Mouse (Mus musculus): ENCODE measurements around the gene Unc13a. TPM values are rescaled to one million over a fixed set of nuclear protein-coding genes. Genes with fewer than 3 reads are reported as not detected.
A peak's percentile ranks its signal among the peaks of the same experiment; 100 is the strongest.

Gene Unc13a
- polyA plus RNA-seq, 1 experiment from 2014 or later = 0.89 TPM

DNA sequence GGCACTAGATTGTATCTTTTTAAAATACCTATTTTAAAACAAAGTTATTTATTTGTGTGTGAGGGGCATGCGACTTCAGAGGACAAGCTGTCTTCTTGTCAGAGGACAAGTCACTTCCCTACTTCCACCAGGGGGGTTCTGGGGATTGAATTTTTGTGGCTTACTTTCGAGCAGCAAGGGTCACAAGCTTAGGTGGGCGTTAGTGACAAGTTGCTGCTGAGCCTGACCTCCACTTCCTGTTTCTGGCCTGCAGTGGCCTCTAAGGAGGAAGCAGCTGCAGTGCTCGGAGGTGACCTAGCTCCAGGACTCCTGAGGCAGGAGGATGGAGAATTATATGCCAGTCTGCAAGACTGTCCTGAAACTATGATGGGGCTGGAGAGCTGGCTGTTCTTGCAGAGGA, 58.1 kb downstream of the Unc13a start:
- peaks cover 8 to 10% of the 10 kb centered on the region in 2 experiments for H3K4me1 ChIP-seq (ENCODE audit: control insufficient read depth in 2 of 2, insufficient read depth in 2 of 2, low read length in 2 of 2)
- H3K4me3 ChIP-seq (ENCODE audit: control insufficient read depth in 1 of 2, insufficient read depth in 1 of 2, low read depth in 1 of 2, low read length in 2 of 2) = no peak overlapping the region
- no peaks in the 10 kb centered on the region for H3K9me3 ChIP-seq (ENCODE audit: control insufficient read depth, low read length)
- no peak overlapping the region for H3K27ac ChIP-seq (replicated peaks in 1 of 2; ENCODE audit: control insufficient read depth in 1 of 2, insufficient read depth in 1 of 2, low read depth in 2 of 2, low read length in 2 of 2)
- H3K4me2 ChIP-seq (ENCODE audit: low read length) = no peak overlapping the region
- no peak for ATAC-seq (ENCODE audit: insufficient number of reproducible peaks, insufficient read depth, low FRiP score, low read depth)
- peaks cover 57% of the 10 kb centered on the region for H3K36me3 ChIP-seq (ENCODE audit: control insufficient read depth, insufficient read depth, low read length)
- no peaks in the 10 kb centered on the region for H3K27me3 ChIP-seq (ENCODE audit: control insufficient read depth, insufficient read depth, low read length)
- no peak overlapping the region for H3K9ac ChIP-seq (ENCODE audit: low read length)
- WGBS = 54% methylated on average over 4 of the region's 4 CpGs

DNA sequence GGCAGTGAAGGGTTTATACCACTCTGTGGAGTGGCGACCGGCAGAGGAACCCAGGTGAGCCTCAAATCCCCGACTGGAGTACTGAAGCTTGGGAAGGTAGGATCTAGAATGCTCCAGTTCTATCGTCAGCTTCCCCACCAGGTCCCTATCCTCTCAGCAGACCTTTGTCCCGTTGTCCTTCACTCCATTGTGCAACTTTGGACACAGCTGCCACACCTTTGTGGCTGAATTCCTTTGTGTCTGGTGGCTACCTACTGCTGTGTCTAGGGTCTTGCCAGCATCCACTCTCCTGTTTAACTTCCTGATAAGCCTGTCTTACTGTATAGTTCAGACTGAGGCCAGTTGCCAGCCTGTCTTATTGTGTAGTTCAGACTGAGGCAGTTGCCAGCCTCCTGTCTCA, 59.4 kb downstream of the Unc13a start:
- Histone ChIP-seq H3K27ac (replicated peaks in 1 of 2; ENCODE audit: control insufficient read depth in 1 of 2, insufficient read depth in 1 of 2, low read depth in 2 of 2, low read length in 2 of 2) (no peak overlapping the region), H3K9me3 (ENCODE audit: control insufficient read depth, low read length) (no peaks in the 10 kb centered on the region), H3K4me2 (ENCODE audit: low read length) (peak overlapping the region; percentile 70), H3K36me3 (ENCODE audit: control insufficient read depth, insufficient read depth, low read length) (peaks cover 44% of the 10 kb centered on the region), H3K9ac (ENCODE audit: low read length) (peak overlapping the region; percentile 86), H3K4me3 (ENCODE audit: control insufficient read depth in 1 of 2, insufficient read depth in 1 of 2, low read depth in 1 of 2, low read length in 2 of 2) (peak overlapping the region; percentile 77 to 79), H3K4me1 (ENCODE audit: control insufficient read depth in 2 of 2, insufficient read depth in 2 of 2, low read length in 2 of 2) (peaks cover 8 to 10% of the 10 kb centered on the region in 2 experiments), H3K27me3 (ENCODE audit: control insufficient read depth, insufficient read depth, low read length) (no peaks in the 10 kb centered on the region)
- ATAC-seq (ENCODE audit: insufficient number of reproducible peaks, insufficient read depth, low FRiP score, low read depth) = no peak
- WGBS = 35% methylated on average over 5 of the region's 5 CpGs

DNA sequence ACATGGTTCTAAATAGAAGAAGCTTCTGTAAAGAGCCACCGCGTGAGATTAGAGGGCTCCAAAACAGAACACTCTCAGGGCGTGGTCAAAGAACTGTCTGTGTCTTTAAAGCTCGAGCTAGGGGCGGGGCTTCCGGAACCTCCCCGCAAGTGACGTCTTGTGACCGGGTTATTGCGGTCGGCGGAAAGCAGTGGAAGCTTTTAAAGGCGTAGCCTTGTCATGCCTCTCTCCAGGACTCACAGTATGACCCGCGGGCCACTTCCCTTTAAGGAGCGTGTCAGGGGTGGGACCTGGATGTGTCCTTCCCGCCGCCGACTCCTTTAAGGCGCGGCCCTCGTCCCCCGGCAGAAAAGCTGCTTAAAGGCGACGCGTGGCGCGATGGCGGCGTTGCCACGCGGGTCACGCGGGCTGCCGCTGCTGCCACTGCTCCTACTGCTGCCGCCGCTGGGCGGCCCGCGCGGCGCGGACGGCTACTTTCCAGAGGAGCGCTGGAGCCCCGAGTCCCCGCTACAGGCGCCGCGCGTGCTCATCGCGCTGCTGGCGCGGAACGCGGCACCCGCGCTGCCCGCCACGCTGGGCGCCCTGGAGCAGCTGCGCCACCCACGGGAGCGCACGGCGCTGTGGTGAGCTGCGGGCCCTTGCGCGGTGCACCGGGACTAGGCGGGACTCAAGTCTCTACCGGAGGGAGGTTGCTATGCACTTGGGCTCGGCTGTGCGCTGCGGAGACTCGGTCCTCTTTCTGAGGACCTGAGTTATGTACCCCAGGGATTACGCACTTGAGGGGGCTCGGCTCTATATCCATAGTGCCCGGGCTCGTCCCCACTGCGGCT, 60.5 kb downstream of the Unc13a start, which contains the start of gene Colgalt1:
Colgalt1 (plus strand) TSS at position 177 of the 830 bp plus-strand sequence.
- Histone ChIP-seq H3K36me3 (ENCODE audit: control insufficient read depth, insufficient read depth, low read length) (peaks cover 33% of the 10 kb centered on the region), H3K9me3 (ENCODE audit: control insufficient read depth, low read length) (no peaks in the 10 kb centered on the region), H3K4me2 (ENCODE audit: low read length) (peak within 1 kb of the TSS; percentile 70), H3K27ac (replicated peaks in 1 of 2; ENCODE audit: control insufficient read depth in 1 of 2, insufficient read depth in 1 of 2, low read depth in 2 of 2, low read length in 2 of 2) (peak within 1 kb of the TSS; percentile 65 to 71), H3K9ac (ENCODE audit: low read length) (peak within 1 kb of the TSS; percentile 86), H3K4me1 (ENCODE audit: control insufficient read depth in 2 of 2, insufficient read depth in 2 of 2, low read length in 2 of 2) (peaks cover 8 to 10% of the 10 kb centered on the region in 2 experiments), H3K4me3 (ENCODE audit: control insufficient read depth in 1 of 2, insufficient read depth in 1 of 2, low read depth in 1 of 2, low read length in 2 of 2) (peak within 1 kb of the TSS; percentile 77 to 79), H3K27me3 (ENCODE audit: control insufficient read depth, insufficient read depth, low read length) (no peaks in the 10 kb centered on the region)
- ATAC-seq (ENCODE audit: insufficient number of reproducible peaks, insufficient read depth, low FRiP score, low read depth) = peak; percentile 99
- WGBS = under 1% methylated on average over 79 of the region's 82 CpGs

DNA sequence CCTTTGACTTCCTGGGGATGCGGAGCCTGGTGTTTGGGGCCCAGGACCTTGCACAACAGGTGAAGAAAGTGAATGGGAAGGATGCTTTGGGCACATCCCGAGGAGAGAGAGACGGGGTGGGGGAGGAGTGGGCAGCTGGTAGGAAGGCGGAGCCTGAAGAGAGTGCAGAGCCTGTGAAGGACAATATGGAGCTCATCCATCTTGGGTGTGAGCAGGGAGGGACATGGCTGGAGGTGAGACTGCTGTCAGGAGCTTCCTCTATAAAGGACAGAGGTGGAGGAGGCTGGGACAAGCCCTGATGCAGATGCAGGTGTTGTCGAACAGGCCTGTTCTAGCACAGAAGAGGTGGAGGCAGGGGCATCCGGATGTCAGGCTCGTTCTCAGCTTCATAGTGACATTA, 67.5 kb downstream of the Unc13a start:
- 67% methylated on average over 7 of the region's 7 CpGs for WGBS
- Histone ChIP-seq H3K27me3 (ENCODE audit: control insufficient read depth, insufficient read depth, low read length) (peaks cover 35% of the 10 kb centered on the region), H3K4me3 (ENCODE audit: control insufficient read depth in 1 of 2, insufficient read depth in 1 of 2, low read depth in 1 of 2, low read length in 2 of 2) (no peak overlapping the region), H3K27ac (replicated peaks in 1 of 2; ENCODE audit: control insufficient read depth in 1 of 2, insufficient read depth in 1 of 2, low read depth in 2 of 2, low read length in 2 of 2) (no peak overlapping the region), H3K9ac (ENCODE audit: low read length) (no peak overlapping the region), H3K36me3 (ENCODE audit: control insufficient read depth, insufficient read depth, low read length) (no peaks in the 10 kb centered on the region), H3K9me3 (ENCODE audit: control insufficient read depth, low read length) (no peaks in the 10 kb centered on the region), H3K4me1 (ENCODE audit: control insufficient read depth in 2 of 2, insufficient read depth in 2 of 2, low read length in 2 of 2) (peaks cover 9 to 12% of the 10 kb centered on the region in 2 experiments; a peak in 3 of 4 replicates), H3K4me2 (ENCODE audit: low read length) (no peak overlapping the region)
- no peak for ATAC-seq (ENCODE audit: insufficient number of reproducible peaks, insufficient read depth, low FRiP score, low read depth)

DNA sequence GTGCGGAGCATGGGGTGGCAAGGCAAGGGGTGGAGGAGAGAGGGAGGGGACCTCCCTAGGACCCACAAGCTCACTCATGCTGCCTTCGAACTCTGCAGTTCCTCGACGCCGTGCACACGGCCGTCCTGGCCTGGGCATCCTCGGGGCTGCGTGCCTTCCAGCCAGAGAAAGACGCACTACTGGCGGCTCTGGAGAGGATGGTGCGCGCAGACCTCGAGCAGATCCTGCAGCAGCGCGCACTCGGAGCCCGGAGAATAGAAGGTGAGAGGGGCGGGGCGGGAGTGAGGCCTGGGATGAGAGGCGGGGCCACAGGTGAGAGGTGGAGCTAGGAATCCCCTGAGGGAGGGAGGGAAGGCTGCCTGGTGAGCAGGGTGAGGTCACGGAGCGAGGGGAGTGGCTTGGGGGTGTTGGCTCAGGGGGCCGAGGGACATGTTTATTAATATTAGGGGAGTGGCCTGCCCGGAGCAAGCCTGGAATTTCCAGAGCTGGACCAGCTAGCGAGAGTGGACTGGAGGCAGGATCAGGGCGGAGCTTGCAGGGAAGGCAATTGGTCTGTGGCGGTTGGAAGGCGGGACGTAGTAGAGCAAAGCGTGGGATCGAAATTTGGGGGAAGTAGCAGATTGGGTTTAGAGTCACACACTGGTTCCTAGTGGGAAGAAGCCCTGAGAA, 68.8 kb downstream of the Unc13a start:
- ATAC-seq (ENCODE audit: insufficient number of reproducible peaks, insufficient read depth, low FRiP score, low read depth) = peak; percentile 66
- Histone ChIP-seq H3K27ac (replicated peaks in 1 of 2; ENCODE audit: control insufficient read depth in 1 of 2, insufficient read depth in 1 of 2, low read depth in 2 of 2, low read length in 2 of 2) (no peak overlapping the region), H3K36me3 (ENCODE audit: control insufficient read depth, insufficient read depth, low read length) (no peaks in the 10 kb centered on the region), H3K27me3 (ENCODE audit: control insufficient read depth, insufficient read depth, low read length) (peaks cover 35% of the 10 kb centered on the region), H3K4me2 (ENCODE audit: low read length) (peak overlapping the region; percentile 65), H3K9me3 (ENCODE audit: control insufficient read depth, low read length) (no peaks in the 10 kb centered on the region), H3K4me1 (ENCODE audit: control insufficient read depth in 2 of 2, insufficient read depth in 2 of 2, low read length in 2 of 2) (peaks cover 9 to 12% of the 10 kb centered on the region in 2 experiments; a peak in 3 of 4 replicates), H3K4me3 (ENCODE audit: control insufficient read depth in 1 of 2, insufficient read depth in 1 of 2, low read depth in 1 of 2, low read length in 2 of 2) (peak overlapping the region; percentile 16 to 33), H3K9ac (ENCODE audit: low read length) (0 out of 2 replicates have a peak overlapping the region, but pooled peaks have one; percentile 1)
- under 1% methylated on average over 32 of the region's 32 CpGs for WGBS

DNA sequence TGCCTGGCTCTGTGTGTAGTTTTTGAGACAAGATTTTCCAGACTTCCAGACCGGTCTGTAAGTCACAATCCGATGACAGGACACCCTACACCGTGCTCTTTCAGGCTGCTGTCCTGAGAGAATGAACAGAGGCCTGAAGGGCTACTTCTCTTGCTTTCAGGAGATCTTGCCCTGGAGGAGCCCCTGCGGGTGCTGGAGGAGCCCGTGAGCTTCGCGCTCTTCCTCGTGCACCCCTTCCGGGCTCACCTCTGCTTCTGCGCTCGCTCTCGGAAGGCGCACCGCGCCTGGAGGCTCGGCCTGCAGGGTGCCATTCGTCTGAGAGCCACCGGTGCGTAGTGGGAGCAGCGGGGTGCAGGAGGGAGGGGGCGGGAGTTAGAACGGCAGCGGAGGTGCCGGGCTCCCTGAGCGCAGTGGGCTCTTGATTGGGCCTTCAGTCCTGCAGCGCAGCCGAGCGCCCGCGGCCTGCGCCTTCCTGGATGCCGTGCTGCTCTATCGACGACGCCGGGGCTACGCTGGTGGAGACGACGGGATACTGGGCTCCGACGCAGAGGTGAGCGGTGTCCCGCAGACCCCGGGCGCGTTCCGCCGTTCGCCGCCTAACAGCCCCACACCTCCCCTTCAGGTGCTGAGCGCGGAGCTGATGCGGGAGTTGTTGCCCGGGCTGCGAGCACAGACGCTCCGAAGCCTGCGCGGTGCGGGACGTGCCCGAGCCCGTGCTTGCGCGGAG, 69.5 kb downstream of the Unc13a start:
- peak; percentile 8; the same call in 1 of the 2 replicates for ATAC-seq (ENCODE audit: insufficient number of reproducible peaks, insufficient read depth, low FRiP score, low read depth)
- no peak overlapping the region for H3K27ac ChIP-seq (replicated peaks in 1 of 2; ENCODE audit: control insufficient read depth in 1 of 2, insufficient read depth in 1 of 2, low read depth in 2 of 2, low read length in 2 of 2)
- H3K4me3 ChIP-seq (ENCODE audit: control insufficient read depth in 1 of 2, insufficient read depth in 1 of 2, low read depth in 1 of 2, low read length in 2 of 2) = peak overlapping the region; percentile 16 to 33
- H3K9me3 ChIP-seq (ENCODE audit: control insufficient read depth, low read length) = no peaks in the 10 kb centered on the region
- H3K27me3 ChIP-seq (ENCODE audit: control insufficient read depth, insufficient read depth, low read length) = peaks cover 35% of the 10 kb centered on the region
- 3% methylated on average over 64 of the region's 65 CpGs for WGBS
- peak overlapping the region; percentile 65 for H3K4me2 ChIP-seq (ENCODE audit: low read length)
- 0 out of 2 replicates have a peak overlapping the region, but pooled peaks have one; percentile 1 for H3K9ac ChIP-seq (ENCODE audit: low read length)
- peaks cover 9 to 12% of the 10 kb centered on the region in 2 experiments; a peak in 3 of 4 replicates for H3K4me1 ChIP-seq (ENCODE audit: control insufficient read depth in 2 of 2, insufficient read depth in 2 of 2, low read length in 2 of 2)
- no peaks in the 10 kb centered on the region for H3K36me3 ChIP-seq (ENCODE audit: control insufficient read depth, insufficient read depth, low read length)

DNA sequence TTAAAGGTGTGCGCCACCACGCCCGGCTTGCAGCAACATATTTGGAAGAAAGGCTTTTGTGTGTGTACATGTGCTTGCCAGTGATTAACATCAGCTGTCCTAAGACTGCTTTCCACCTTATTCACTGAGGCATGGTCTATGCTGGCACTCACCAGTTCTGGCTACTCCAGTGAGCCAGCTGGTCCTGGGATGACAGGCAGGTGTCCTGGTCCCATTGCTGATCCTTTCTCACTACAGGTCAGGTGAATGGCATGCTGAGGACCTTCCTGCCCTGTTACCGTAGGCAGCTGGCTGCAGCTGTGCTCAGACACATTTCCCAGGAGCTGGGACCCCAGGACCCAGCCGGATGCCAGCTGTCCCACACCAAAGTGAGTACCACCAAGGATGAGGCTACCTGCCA, 72.7 kb downstream of the Unc13a start:
- Histone ChIP-seq H3K36me3 (ENCODE audit: control insufficient read depth, insufficient read depth, low read length) (peaks cover 11% of the 10 kb centered on the region; the same call in 1 of the 2 replicates), H3K27ac (replicated peaks in 1 of 2; ENCODE audit: control insufficient read depth in 1 of 2, insufficient read depth in 1 of 2, low read depth in 2 of 2, low read length in 2 of 2) (no peak overlapping the region), H3K4me1 (ENCODE audit: control insufficient read depth in 2 of 2, insufficient read depth in 2 of 2, low read length in 2 of 2) (peaks cover 9 to 12% of the 10 kb centered on the region in 2 experiments; a peak in 3 of 4 replicates), H3K4me3 (ENCODE audit: control insufficient read depth in 1 of 2, insufficient read depth in 1 of 2, low read depth in 1 of 2, low read length in 2 of 2) (no peak overlapping the region), H3K27me3 (ENCODE audit: control insufficient read depth, insufficient read depth, low read length) (peaks cover 32% of the 10 kb centered on the region), H3K9ac (ENCODE audit: low read length) (no peak overlapping the region), H3K4me2 (ENCODE audit: low read length) (no peak overlapping the region), H3K9me3 (ENCODE audit: control insufficient read depth, low read length) (no peaks in the 10 kb centered on the region)
- ATAC-seq (ENCODE audit: insufficient number of reproducible peaks, insufficient read depth, low FRiP score, low read depth) = no peak
- WGBS = 89% methylated on average over 5 of the region's 5 CpGs
